Mouse (Mus musculus) liver, postnatal 0 days (tissue): ENCODE data around the gene Tmem120b. TPM values are rescaled to one million over a fixed set of nuclear protein-coding genes. Genes with fewer than 3 reads are reported as not detected.

Source experiments
- ATAC-seq: fragments of 200-750 bp; cut with Nextera tagmentation; 2 replicates; pipeline ENCODE4 v1.8.0; 2017; ENCODE audit warnings: mild to moderate bottlenecking, moderate library complexity
- DNase-seq: peaks from one replicate; pipeline ENCODE4 v3.0.0-alpha.2; 2016
- H3K27ac ChIP-seq: fragments of 300-500 bp; sonication (generic); 2 replicates; pipeline ENCODE4 v1.5.1; 2014; ENCODE audit warnings: antibody characterized with exemption, moderate library complexity, mild to moderate bottlenecking, low read depth
- H3K27me3 ChIP-seq: fragments of 300-500 bp; sonication (generic); 2 replicates; pipeline ENCODE4 v1.6.1; 2014; ENCODE audit warnings: low read length, control low read depth, mixed read lengths; ENCODE audit not compliant: insufficient read depth
- H3K36me3 ChIP-seq: fragments of 300-500 bp; sonication (generic); replicated peaks from 2 replicates; pipeline ENCODE4 v1.6.1; 2014; ENCODE audit warnings: mild to moderate bottlenecking, control low read depth, low read length, moderate library complexity, mixed read lengths; ENCODE audit not compliant: insufficient read depth
- H3K4me1 ChIP-seq: fragments of 300-500 bp; sonication (generic); 2 replicates; pipeline ENCODE4 v1.6.1; 2014; ENCODE audit warnings: antibody characterized with exemption, mild to moderate bottlenecking, control low read depth; ENCODE audit not compliant: insufficient read depth
- H3K4me2 ChIP-seq: fragments of 300-500 bp; sonication (generic); 2 replicates; pipeline ENCODE4 v1.6.1; 2014; ENCODE audit warnings: low read depth, mild to moderate bottlenecking, low read length, moderate library complexity, mixed read lengths
- H3K4me3 ChIP-seq: fragments of 300-500 bp; sonication (generic); 2 replicates; pipeline ENCODE4 v1.5.1; 2014; ENCODE audit warnings: low read depth, low read length
- H3K9ac ChIP-seq: fragments of 300-500 bp; sonication (generic); replicated peaks from 2 replicates; pipeline ENCODE4 v1.6.1; 2014; ENCODE audit warnings: mild to moderate bottlenecking, moderate library complexity
- H3K9me3 ChIP-seq: fragments of 300-500 bp; sonication (generic); 2 replicates; pipeline ENCODE4 v1.6.1; 2016; ENCODE audit warnings: mild to moderate bottlenecking, control low read depth, low read length, mixed read lengths
- CTCF ChIP-seq: sonication (generic); IDR thresholded peaks from 2 replicates; pipeline ENCODE4 v1.5.1; 2016; ENCODE audit warnings: antibody characterized with exemption, low read depth
- EP300 ChIP-seq: IDR thresholded peaks from 2 replicates; pipeline ENCODE4 v1.6.1; 2016; ENCODE audit warnings: antibody characterized with exemption, low read depth, mild to moderate bottlenecking
- WGBS: fragments of 180-500 bp; shearing (Covaris S2); extraction: QIAGEN DNeasy Blood & Tissue Kit; methylation state at CpG from one replicate; pipeline ENCODE4 v1.1.7; 2014; ENCODE audit not compliant: insufficient replicate concordance; 5-methylcytosine and 5-hydroxymethylcytosine counted together
- polyA plus RNA-seq: library from polyadenylated mRNA; unstranded; fragments of >200 nt; fragmentation: Nextera tagmentation; extraction: Ambion mirVana; gene quantifications from 2 replicates; pipeline ENCODE4 v1.2.1, GENCODE M21; 2015

The Tmem120b gene
- polyA plus RNA-seq, 1 experiment from 2014 or later: 12.8 TPM

- Histone ChIP-seq H3K9ac (no peak overlapping the region), H3K9me3 (no peaks in the 10 kb centered on the region), H3K36me3 (no peaks in the 10 kb centered on the region), H3K27ac (peak overlapping the region; percentile 30; the same call in 1 of the 2 replicates), H3K4me1 (peaks cover 35% of the 10 kb centered on the region), H3K4me2 (no peak overlapping the region), H3K4me3 (no peak overlapping the region), H3K27me3 (no peaks in the 10 kb centered on the region)
- TF ChIP-seq CTCF (no peak), EP300 (no peak)
- WGBS: 44% methylated on average over 8 of the region's 8 CpGs
- no peak for DNase-seq
- no peak for ATAC-seq
Measured at GRCm38 (mm10) chr5:123080041-123080440, 11.8 kb downstream of the Tmem120b start.

GRCm38 (mm10) chr5:123080510-123080909 lies 12.3 kb downstream of the Tmem120b start:
- ATAC-seq: no peak
- WGBS: 95% methylated on average over 11 of the region's 13 CpGs
- peaks cover 31% of the 10 kb centered on the region for H3K4me1 ChIP-seq

GRCm38 (mm10) chr5:123083340-123084050 lies 15.3 kb downstream of the Tmem120b start:
- Histone ChIP-seq H3K36me3 (0 out of 2 replicates have a peak, but pooled peaks cover 3% of the 10 kb centered on the region), H3K4me1 (peaks cover 17% of the 10 kb centered on the region), H3K4me2 (no peak overlapping the region), H3K4me3 (no peak overlapping the region), H3K9me3 (no peaks in the 10 kb centered on the region), H3K27me3 (no peaks in the 10 kb centered on the region), H3K27ac (no peak overlapping the region), H3K9ac (no peak overlapping the region)
- WGBS: 53% methylated on average over 13 of the region's 13 CpGs
- DNase-seq: no peak
- peak; percentile 62 for ATAC-seq
- TF ChIP-seq CTCF (no peak), EP300 (no peak)

More at GRCm38 (mm10) chr5:123080510-123080909, 12.3 kb downstream of the Tmem120b start:
- Histone ChIP-seq H3K9me3 (no peaks in the 10 kb centered on the region), H3K4me2 (no peak overlapping the region), H3K27ac (no peak overlapping the region), H3K4me3 (no peak overlapping the region), H3K36me3 (no peaks in the 10 kb centered on the region), H3K9ac (no peak overlapping the region), H3K27me3 (no peaks in the 10 kb centered on the region)
- peak; percentile 39; the same call in 1 of the 2 replicates for TF ChIP-seq CTCF
- no peak for TF ChIP-seq EP300
- DNase-seq: no peak

GRCm38 (mm10) chr5:123086501-123086900 lies 18.3 kb downstream of the Tmem120b start:
- no peaks in the 10 kb centered on the region for H3K9me3 ChIP-seq
- DNase-seq: no peak
- H3K27ac ChIP-seq: no peak overlapping the region
- TF ChIP-seq EP300 (no peak), CTCF (no peak)
- ATAC-seq: no peak
- peaks cover 16% of the 10 kb centered on the region for H3K4me1 ChIP-seq
- H3K27me3 ChIP-seq: no peaks in the 10 kb centered on the region
- WGBS: 90% methylated on average over 2 of the region's 2 CpGs
- H3K4me2 ChIP-seq: no peak overlapping the region
- no peak overlapping the region for H3K4me3 ChIP-seq
- H3K9ac ChIP-seq: no peak overlapping the region
- H3K36me3 ChIP-seq: 0 out of 2 replicates have a peak, but pooled peaks cover 5% of the 10 kb centered on the region

- TF ChIP-seq CTCF (no peak), EP300 (no peak)
- ATAC-seq (no peak), DNase-seq (no peak)
- no peaks in the 10 kb centered on the region for H3K9me3 ChIP-seq
- 0 out of 2 replicates have a peak, but pooled peaks cover 5% of the 10 kb centered on the region for H3K36me3 ChIP-seq
- peaks cover 27% of the 10 kb centered on the region for H3K4me1 ChIP-seq
- H3K4me3 ChIP-seq: no peak overlapping the region
- no peak overlapping the region for H3K27ac ChIP-seq
- 90% methylated on average over 4 of the region's 4 CpGs for WGBS
- no peaks in the 10 kb centered on the region for H3K27me3 ChIP-seq
- no peak overlapping the region for H3K4me2 ChIP-seq
- H3K9ac ChIP-seq: no peak overlapping the region
Measured at GRCm38 (mm10) chr5:123088784-123089183, 20.6 kb downstream of the Tmem120b start.

GRCm38 (mm10) chr5:123090560-123091306 lies 22.5 kb downstream of the Tmem120b start:
- TF ChIP-seq CTCF (no peak), EP300 (no peak)
- Histone ChIP-seq H3K4me2 (no peak overlapping the region), H3K4me1 (peaks cover 34% of the 10 kb centered on the region), H3K36me3 (0 out of 2 replicates have a peak, but pooled peaks cover 5% of the 10 kb centered on the region), H3K27me3 (no peaks in the 10 kb centered on the region), H3K9ac (no peak overlapping the region), H3K4me3 (no peak overlapping the region), H3K9me3 (no peaks in the 10 kb centered on the region), H3K27ac (peak overlapping the region; percentile 36)
- ATAC-seq (no peak), DNase-seq (no peak)
- WGBS: 79% methylated on average over 10 of the region's 10 CpGs
